Mouse (Mus musculus) testis, postnatal 10 days (tissue): ENCODE data around the gene Skint6.
"Not testable (repeated sequence)": the region's sequence is repeated elsewhere in the genome, so short reads cannot be mapped to it uniquely, and the experiment has no call there.

Experiments
- DNase-seq: peaks from one replicate; pipeline ENCODE4 v3.0.0; 2021; ENCODE audit warnings: low spot score

The Skint6 gene

DNA sequence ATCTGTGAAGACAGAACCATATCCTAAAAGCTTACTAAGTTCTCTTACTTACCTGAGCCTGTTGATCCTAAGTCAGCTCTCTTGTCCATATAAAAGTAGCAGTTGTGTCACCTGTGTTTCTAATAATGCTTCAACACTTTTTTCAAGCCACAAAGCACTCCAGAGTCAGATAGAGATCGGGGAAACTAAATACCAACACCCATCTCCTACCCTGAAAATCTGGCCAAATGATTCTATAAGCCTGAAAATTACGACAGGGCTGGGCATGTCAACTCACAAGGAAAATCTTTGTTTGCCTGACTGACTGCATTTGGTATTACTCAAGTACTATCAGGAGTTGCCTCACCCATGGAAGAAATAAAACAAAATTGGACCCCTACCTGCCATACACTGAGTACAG is at the start of gene Skint6:
Gene Skint6, minus strand, starts transcription at position 101 of the 400 bp plus-strand sequence.
- no peak for DNase-seq

DNA sequence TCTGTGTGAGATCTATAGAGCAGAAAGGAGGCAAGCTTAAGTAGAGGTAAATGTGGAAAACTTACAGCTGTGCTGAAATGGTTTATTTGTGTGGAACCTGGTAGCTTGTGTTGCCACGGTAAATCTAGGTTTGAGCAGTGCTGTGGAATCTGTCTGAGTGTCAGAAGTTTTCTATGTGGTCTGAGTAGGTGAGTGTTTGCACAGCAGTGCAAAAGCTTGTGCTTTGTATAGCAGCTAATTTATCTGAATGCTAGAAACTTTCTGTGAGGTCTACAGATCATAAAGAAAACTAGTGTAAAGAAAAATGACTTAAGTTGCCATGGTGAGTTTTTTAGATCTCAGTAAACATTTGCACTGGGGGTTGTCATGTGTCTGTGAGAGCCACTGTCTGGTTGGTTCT is 34.1 kb upstream of the Skint6 start:
- no peak for DNase-seq

DNA sequence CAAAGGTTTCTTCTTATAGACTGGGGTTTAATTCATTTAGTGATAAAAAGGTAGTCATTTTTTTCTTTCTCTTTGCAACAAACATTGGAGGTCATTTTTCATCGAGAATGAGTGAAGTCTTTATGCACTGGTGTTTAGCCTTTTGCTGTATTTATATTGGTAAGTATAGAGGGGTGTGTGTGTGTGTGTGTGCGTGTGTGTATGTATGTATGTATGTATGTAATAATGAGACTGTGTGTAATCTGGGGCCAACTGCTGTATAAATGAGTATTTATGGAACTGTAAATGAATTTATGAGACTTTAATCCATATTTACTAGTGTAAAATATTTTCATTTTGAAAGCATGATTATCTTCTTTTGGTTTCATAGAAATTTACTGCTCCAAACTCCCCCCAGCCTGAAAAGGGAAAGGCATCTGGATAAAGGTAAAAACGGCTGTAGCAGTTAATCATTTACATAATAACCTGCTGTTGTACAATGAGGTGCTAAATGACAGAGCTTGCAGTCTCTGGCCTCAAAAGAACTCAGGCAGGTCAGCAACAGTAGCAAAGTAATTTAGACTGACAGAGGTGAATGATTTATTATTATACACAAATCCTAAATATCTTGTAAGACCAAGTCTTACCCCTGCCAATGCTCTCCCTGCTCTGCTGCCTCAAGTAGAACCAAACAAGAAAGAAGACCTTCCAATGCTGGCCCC is 15.2 kb upstream of the Skint6 start:
- no peak for DNase-seq

DNA sequence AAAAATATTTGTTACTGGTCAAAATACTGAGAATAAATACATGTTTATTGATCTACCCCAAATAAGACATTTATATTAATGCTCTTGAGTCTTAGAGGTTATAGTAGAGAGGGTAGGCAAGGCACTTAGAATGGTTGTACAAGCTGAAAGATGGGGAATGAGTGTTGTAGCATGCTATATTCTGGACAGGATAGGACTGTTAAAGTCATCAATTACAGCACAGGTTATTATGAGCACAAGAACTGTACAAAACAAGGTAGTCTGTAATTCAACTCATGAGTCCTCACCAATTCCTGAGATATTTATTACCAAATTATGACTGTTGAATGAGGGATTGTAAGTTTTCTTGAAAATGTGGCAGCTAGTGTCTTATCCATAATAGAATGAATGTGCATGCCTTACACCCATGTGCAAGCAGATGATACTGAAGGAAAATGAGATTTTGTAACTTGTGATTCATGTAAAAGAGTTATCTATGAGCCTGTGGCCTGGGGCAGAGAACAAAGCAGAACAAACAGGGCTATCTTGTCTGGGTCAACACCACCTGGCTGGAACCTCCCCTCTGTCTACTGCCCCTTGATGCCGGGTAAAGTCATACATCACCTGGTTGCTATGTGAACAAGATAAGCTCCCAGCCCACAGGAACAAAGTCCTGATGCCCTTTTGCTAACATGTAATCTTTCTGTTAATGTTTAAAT is 23.3 kb downstream of the Skint6 start:
- DNase-seq, result no peak

DNA sequence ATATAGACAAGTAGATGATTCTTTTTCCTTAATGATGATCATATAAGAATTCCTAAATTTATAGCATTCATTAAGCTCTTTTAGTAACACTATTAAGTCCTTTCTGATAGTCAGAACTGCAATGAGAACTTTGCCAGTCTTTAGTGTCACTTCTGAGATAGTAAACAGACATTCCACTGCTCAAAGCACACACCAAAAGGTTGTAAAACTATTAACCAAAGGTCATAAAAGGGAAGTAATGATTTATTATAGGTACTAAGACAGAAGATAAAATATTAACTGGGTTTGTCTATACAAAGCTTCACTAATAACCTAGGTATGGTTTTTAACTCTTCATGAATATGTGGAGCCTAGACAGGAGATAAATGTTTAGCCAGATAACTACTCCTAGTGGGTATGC is 41.0 kb downstream of the Skint6 start:
- DNase-seq, result no peak

DNA sequence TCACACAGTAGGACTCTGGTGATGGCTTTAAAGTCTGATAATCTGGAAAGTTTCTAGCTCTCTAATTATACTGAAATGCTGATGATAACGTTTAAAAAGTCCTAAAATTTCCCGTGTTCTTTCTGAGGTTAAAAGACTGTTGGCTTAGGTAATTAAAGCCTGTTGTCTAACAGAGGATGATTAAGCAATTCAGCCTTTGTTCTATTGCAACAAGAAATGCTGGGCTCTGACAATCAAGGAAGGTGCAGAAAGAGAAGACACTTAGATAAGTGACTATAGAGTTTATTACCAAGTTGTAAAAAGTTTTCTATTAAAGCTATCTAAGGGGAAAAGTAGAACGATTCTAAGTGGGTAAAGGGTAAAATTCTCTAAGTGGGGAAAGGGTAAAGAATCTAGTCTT is 219.2 kb downstream of the Skint6 start:
- no peak for DNase-seq

DNA sequence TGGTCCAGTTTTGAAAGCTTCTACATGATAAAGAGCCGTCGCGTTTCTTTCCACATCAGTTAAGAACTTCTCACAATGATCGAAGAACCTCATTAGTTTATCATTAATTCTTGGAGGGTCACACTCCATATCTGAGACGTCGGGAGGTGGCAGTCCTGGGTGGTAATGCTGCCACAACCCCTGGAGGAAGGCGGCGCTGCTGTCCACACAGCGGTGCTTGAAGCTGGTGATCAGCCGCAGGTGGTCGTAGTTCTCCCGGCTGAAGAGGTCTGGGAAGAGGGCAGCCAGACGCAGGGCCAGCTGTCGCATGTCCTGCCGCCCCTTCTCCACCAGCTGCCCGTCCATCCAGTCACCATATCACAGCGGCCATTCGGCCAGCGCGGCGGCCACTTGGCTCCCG is 307.6 kb downstream of the Skint6 start:
- not testable (repeated sequence) for DNase-seq

DNA sequence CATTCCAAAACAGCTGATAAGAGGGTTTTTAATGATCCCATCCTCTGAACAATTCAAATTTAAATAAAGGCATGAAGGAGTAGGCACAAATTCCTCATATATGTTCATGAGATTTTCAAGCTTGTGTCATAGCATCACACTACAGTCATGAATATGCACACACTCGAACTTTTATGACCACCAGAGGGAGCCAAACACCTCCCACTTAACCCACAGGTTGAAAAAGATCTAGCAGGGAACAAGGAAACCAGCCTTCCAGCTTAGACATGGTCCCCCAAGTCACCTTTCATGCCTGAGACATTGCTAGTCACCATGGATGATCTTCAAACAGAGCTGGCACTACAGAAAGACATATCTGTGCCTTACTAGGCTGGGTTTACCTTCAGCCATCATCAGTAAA is 496.1 kb downstream of the Skint6 start:
- DNase-seq, result no peak

DNA sequence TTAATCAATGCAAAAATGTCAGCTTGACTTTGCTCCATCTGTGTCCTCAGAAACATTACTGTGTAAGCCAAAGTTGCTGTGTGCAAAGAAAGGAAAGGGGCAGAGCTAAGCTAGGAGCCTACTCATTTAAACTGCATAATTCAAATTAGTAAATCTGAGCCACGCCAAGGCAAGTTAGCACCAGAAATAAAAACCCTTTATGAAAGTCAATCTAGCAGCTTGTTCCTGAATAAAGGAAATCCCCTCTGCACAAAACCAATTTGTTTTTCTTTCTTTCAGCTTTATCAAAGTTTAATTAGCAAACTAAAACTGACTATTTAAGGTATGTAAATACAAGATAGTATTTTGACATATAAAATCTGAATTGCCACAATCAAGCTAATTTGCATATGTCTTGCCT is 512.0 kb downstream of the Skint6 start, which contains the start of gene Skint10:
Gene Skint10, minus strand, starts transcription at position 101 of the 400 bp plus-strand sequence.
- DNase-seq, result no peak
